Mouse (Mus musculus) liver, embryonic 13.5 days (tissue): ENCODE measurements around the gene Bax. TPM values are rescaled to one million over a fixed set of nuclear protein-coding genes. Genes with fewer than 3 reads are reported as not detected.

Experiments
- ATAC-seq: fragments of 200-750 bp; cut with Nextera tagmentation; 2 replicates; pipeline ENCODE4 v1.8.0; 2017; ENCODE audit warnings: low read depth, mild to moderate bottlenecking, moderate number of reproducible peaks, moderate library complexity
- DNase-seq: peaks from one replicate; pipeline ENCODE4 v3.0.0; 2022
- H3K27ac ChIP-seq: fragments of 300-500 bp; sonication (generic); 2 replicates; pipeline ENCODE4 v1.5.1; 2015; ENCODE audit warnings: moderate library complexity, mild to moderate bottlenecking, inconsistent platforms
- H3K27me3 ChIP-seq: fragments of 300-500 bp; sonication (generic); 2 replicates; pipeline ENCODE4 v1.6.1; 2015; ENCODE audit warnings: mild to moderate bottlenecking, inconsistent platforms
- H3K36me3 ChIP-seq: fragments of 300-500 bp; sonication (generic); 2 replicates; pipeline ENCODE4 v1.6.1; 2015; ENCODE audit warnings: mild to moderate bottlenecking, inconsistent platforms
- H3K4me1 ChIP-seq: fragments of 300-500 bp; sonication (generic); replicated peaks from 2 replicates; pipeline ENCODE4 v1.6.1; 2015; ENCODE audit warnings: inconsistent platforms
- H3K4me2 ChIP-seq: fragments of 300-500 bp; sonication (generic); 2 replicates; pipeline ENCODE4 v1.6.1; 2015; ENCODE audit warnings: inconsistent platforms, mild to moderate bottlenecking, moderate library complexity
- H3K4me3 ChIP-seq: fragments of 300-500 bp; sonication (generic); replicated peaks from 2 replicates; pipeline ENCODE4 v1.5.1; 2015; ENCODE audit warnings: mild to moderate bottlenecking, inconsistent platforms
- H3K9ac ChIP-seq: fragments of 300-500 bp; sonication (generic); 2 replicates; pipeline ENCODE4 v1.6.1; 2015; ENCODE audit warnings: mild to moderate bottlenecking, inconsistent platforms
- H3K9me3 ChIP-seq: fragments of 300-500 bp; sonication (generic); replicated peaks from 2 replicates; pipeline ENCODE4 v1.6.1; 2016; ENCODE audit warnings: inconsistent platforms
- WGBS: fragments of 180-500 bp; shearing (Covaris S2); methylation state at CpG from one replicate; pipeline ENCODE4 v1.1.7; 2015; ENCODE audit not compliant: insufficient replicate concordance; 5-methylcytosine and 5-hydroxymethylcytosine counted together
- polyA plus RNA-seq: library from polyadenylated mRNA; unstranded; fragments of >200 nt; fragmentation: Nextera tagmentation; extraction: Ambion mirVana; gene quantifications from 2 replicates; pipeline ENCODE4 v1.2.1, GENCODE M21; 2015

The Bax gene
- polyA plus RNA-seq, 1 experiment from 2014 or later: 104 TPM

- H3K36me3 ChIP-seq: peaks cover 23% of the 10 kb centered on the region
- DNase-seq (no peak), ATAC-seq (no peak)
- peaks cover 52% of the 10 kb centered on the region for H3K4me1 ChIP-seq
- H3K9me3 ChIP-seq: no peaks in the 10 kb centered on the region
- peak overlapping the region; percentile 78 for H3K9ac ChIP-seq
- 7% methylated on average over 16 of the region's 16 CpGs for WGBS
- H3K27ac ChIP-seq: peak overlapping the region; percentile 6; the same call in 1 of the 2 replicates
- peak overlapping the region; percentile 95 for H3K4me2 ChIP-seq
- H3K4me3 ChIP-seq: peak overlapping the region; percentile 62
- H3K27me3 ChIP-seq: no peaks in the 10 kb centered on the region
Measured at GRCm38 (mm10) chr7:45435038-45435437, 31.7 kb downstream of the Bax start.

- Histone ChIP-seq H3K27ac (peak within 1 kb of the TSS; percentile 86), H3K36me3 (peaks cover 29% of the 10 kb centered on the region), H3K9me3 (no peaks in the 10 kb centered on the region), H3K4me3 (peak within 1 kb of the TSS; percentile 74), H3K27me3 (no peaks in the 10 kb centered on the region), H3K9ac (peak within 1 kb of the TSS; percentile 86), H3K4me1 (peaks cover 52% of the 10 kb centered on the region), H3K4me2 (peak within 1 kb of the TSS; percentile 95)
- peak; percentile 96 for ATAC-seq
- peak; percentile 100 for DNase-seq
- WGBS: under 1% methylated on average over 45 of the region's 45 CpGs
Measured at GRCm38 (mm10) chr7:45434203-45435015, 32.3 kb downstream of the Bax start, which contains the start of gene Gys1. TSS of gene Gys1 (plus strand) at chr7:45434844.

- WGBS: 1% methylated on average over 7 of the region's 7 CpGs
- H3K27me3 ChIP-seq: no peaks in the 10 kb centered on the region
- ATAC-seq: no peak
- H3K9me3 ChIP-seq: no peaks in the 10 kb centered on the region
- peak overlapping the region; percentile 95 for H3K4me2 ChIP-seq
- peak overlapping the region; percentile 86 for H3K27ac ChIP-seq
- peak overlapping the region; percentile 86 for H3K9ac ChIP-seq
- peaks cover 52% of the 10 kb centered on the region for H3K4me1 ChIP-seq
- H3K36me3 ChIP-seq: peaks cover 35% of the 10 kb centered on the region
- DNase-seq: no peak
- H3K4me3 ChIP-seq: peak overlapping the region; percentile 74
Measured at GRCm38 (mm10) chr7:45433835-45434202, 32.9 kb downstream of the Bax start.

GRCm38 (mm10) chr7:45426556-45426955 lies 40.1 kb downstream of the Bax start:
- Histone ChIP-seq H3K4me3 (no peak overlapping the region), H3K36me3 (peaks cover 93% of the 10 kb centered on the region), H3K27ac (no peak overlapping the region), H3K4me1 (peaks cover 9% of the 10 kb centered on the region), H3K4me2 (no peak overlapping the region), H3K9ac (no peak overlapping the region), H3K9me3 (no peaks in the 10 kb centered on the region), H3K27me3 (no peaks in the 10 kb centered on the region)
- no peak for ATAC-seq
- DNase-seq: no peak
- 83% methylated on average over 8 of the region's 8 CpGs for WGBS

- Histone ChIP-seq H3K4me3 (no peak overlapping the region), H3K36me3 (peaks cover 57% of the 10 kb centered on the region), H3K4me1 (no peaks in the 10 kb centered on the region; the same call in 1 of the 2 replicates), H3K4me2 (no peak overlapping the region), H3K9ac (no peak overlapping the region), H3K9me3 (no peaks in the 10 kb centered on the region), H3K27me3 (peaks cover 51% of the 10 kb centered on the region), H3K27ac (no peak overlapping the region)
- ATAC-seq (no peak), DNase-seq (no peak)
- WGBS: 91% methylated on average over 14 of the region's 14 CpGs
Measured at GRCm38 (mm10) chr7:45421194-45421593, 45.5 kb downstream of the Bax start.

- DNase-seq (no peak), ATAC-seq (no peak)
- Histone ChIP-seq H3K9ac (no peak within 1 kb of the TSS), H3K4me3 (no peak within 1 kb of the TSS), H3K4me2 (no peak within 1 kb of the TSS), H3K27ac (no peak within 1 kb of the TSS), H3K4me1 (peaks cover 4% of the 10 kb centered on the region), H3K27me3 (peaks cover 58% of the 10 kb centered on the region), H3K9me3 (no peaks in the 10 kb centered on the region), H3K36me3 (peaks cover 52% of the 10 kb centered on the region)
- WGBS: 61% methylated on average over 6 of the region's 6 CpGs
Measured at GRCm38 (mm10) chr7:45420615-45420919, 46.1 kb downstream of the Bax start, which contains the start of gene Lhb. TSS of gene Lhb (plus strand) at chr7:45420820.

- peaks cover 9% of the 10 kb centered on the region for H3K4me1 ChIP-seq
- no peak; the same call in 1 of the 2 replicates for ATAC-seq
- H3K9me3 ChIP-seq: no peaks in the 10 kb centered on the region
- peaks cover 63% of the 10 kb centered on the region for H3K27me3 ChIP-seq
- no peak for DNase-seq
- peaks cover 47% of the 10 kb centered on the region for H3K36me3 ChIP-seq
- 29% methylated on average over 27 of the region's 27 CpGs for WGBS
- no peak overlapping the region for H3K4me2 ChIP-seq
- H3K9ac ChIP-seq: no peak overlapping the region
- no peak overlapping the region for H3K27ac ChIP-seq
- no peak overlapping the region for H3K4me3 ChIP-seq
Measured at GRCm38 (mm10) chr7:45419859-45420614, 46.7 kb downstream of the Bax start.

GRCm38 (mm10) chr7:45417962-45418492 lies 48.7 kb downstream of the Bax start:
- Histone ChIP-seq H3K9ac (no peak overlapping the region), H3K27me3 (peaks cover 83% of the 10 kb centered on the region), H3K4me3 (no peak overlapping the region), H3K9me3 (no peaks in the 10 kb centered on the region), H3K27ac (no peak overlapping the region), H3K36me3 (peaks cover 27% of the 10 kb centered on the region), H3K4me2 (no peak overlapping the region), H3K4me1 (peaks cover 25% of the 10 kb centered on the region)
- no peak for ATAC-seq
- no peak for DNase-seq
- 7% methylated on average over 13 of the region's 13 CpGs for WGBS

- peaks cover 3% of the 10 kb centered on the region for H3K36me3 ChIP-seq
- H3K27me3 ChIP-seq: peaks cover 100% of the 10 kb centered on the region
- H3K9me3 ChIP-seq: no peaks in the 10 kb centered on the region
- 0 out of 2 replicates have a peak overlapping the region, but pooled peaks have one; percentile 2 for H3K4me2 ChIP-seq
- 11% methylated on average over 37 of the region's 37 CpGs for WGBS
- H3K4me3 ChIP-seq: no peak overlapping the region
- no peak overlapping the region for H3K27ac ChIP-seq
- DNase-seq (no peak), ATAC-seq (no peak)
- peaks cover 26% of the 10 kb centered on the region for H3K4me1 ChIP-seq
- H3K9ac ChIP-seq: no peak overlapping the region; the same call in 1 of the 2 replicates
Measured at GRCm38 (mm10) chr7:45415636-45416035, 51.1 kb downstream of the Bax start.

GRCm38 (mm10) chr7:45414740-45415224 lies 51.9 kb downstream of the Bax start:
- Histone ChIP-seq H3K36me3 (no peaks in the 10 kb centered on the region), H3K9me3 (no peaks in the 10 kb centered on the region), H3K4me3 (no peak overlapping the region), H3K4me1 (peaks cover 26% of the 10 kb centered on the region), H3K4me2 (no peak overlapping the region), H3K27ac (no peak overlapping the region), H3K9ac (no peak overlapping the region), H3K27me3 (peaks cover 100% of the 10 kb centered on the region)
- DNase-seq: no peak
- WGBS: 26% methylated on average over 12 of the region's 12 CpGs
- ATAC-seq: no peak
